Mouse (Mus musculus): ENCODE results near the gene Thrb.

GRCm38 (mm10) chr14:17917899-17918298, 257.8 kb downstream of the Thrb start:
- TF ChIP-seq CTCF (IDR thresholded peaks at IDR 0.05; ENCODE audit: low read depth) (no peak), EP300 (IDR thresholded peaks at IDR 0.05; ENCODE audit: low read depth) (no peak)

Data from liver, postnatal 0 days (tissue).